In genomic region chr10:5192861-5193490, GRCm38 (mm10) we compare ENCODE assay signal across 16 mouse cellular contexts.
A peak's percentile ranks its signal among the peaks of the same experiment; 100 is the strongest.
DNase-seq lines count a peak whose midpoint lies in the region; ATAC-seq and TF ChIP-seq lines count a peak whose summit lies in the region.
"Had no signal": no experiment of that assay in that cellular context is flagged by ENCODE, and none has a peak within 500 bp of the region (broad histone marks: within the 10 kb centered on the region; RNA-seq: fewer than 3 reads in every experiment).

No protein-coding gene starts in this region.

- WGBS in heart, embryonic 13.5 days = 79% methylated on average over 9 of the region's 9 CpGs
- 72% methylated on average over 9 of the region's 9 CpGs for WGBS in liver, postnatal 0 days (ENCODE audit: insufficient replicate concordance)

- no peak for TF ChIP-seq EP300 in liver, postnatal 0 days (IDR thresholded peaks at IDR 0.05; ENCODE audit: low read depth)

- ATAC-seq in heart, embryonic 13.5 days (ENCODE audit: extremely low read depth, insufficient number of reproducible peaks, low FRiP score, low TSS enrichment) = no peak
- ATAC-seq in liver, postnatal 0 days = no peak
- ATAC-seq: midbrain, embryonic 13.5 days had no signal

- no peak for TF ChIP-seq CTCF in layer of hippocampus, adult 2 months (conservative IDR thresholded peaks at IDR 0.05)
- TF ChIP-seq CTCF in liver, postnatal 0 days (IDR thresholded peaks at IDR 0.05; ENCODE audit: low read depth) = no peak

- intact Hi-C loops in heart, postnatal 36 days (cut with DNase I) = no loop called here

- DNase-seq in heart, postnatal 36 days = no peak
- DNase-seq in layer of hippocampus, adult 2 months (ENCODE audit: low spot score in 2 of 2) = no peak
- DNase-seq in layer of hippocampus, postnatal 14 days (ENCODE audit: low spot score in 2 of 2) = no peak
- peak; percentile 64 for DNase-seq in kidney, adult 9 months
- DNase-seq in liver, postnatal 0 days = no peak
- no peak for DNase-seq in embryo, embryonic 10 days (ENCODE audit: low spot score)
- DNase-seq: adrenal gland, postnatal 25 days; cerebellum, adult 9-10 months; gastrocnemius, postnatal 36 days; spleen, adult 18-20 months; thymus, adult 2 months had no signal

- H3K9me3 ChIP-seq in heart, embryonic 13.5 days = peaks cover 4% of the 10 kb centered on the region; the same call in 1 of the 2 replicates
- no peaks in the 10 kb centered on the region for H3K9me3 ChIP-seq in liver, postnatal 0 days (ENCODE audit: low read length)
- H3K9me3 ChIP-seq: limb, embryonic 13.5 days; lung, embryonic 15.5 days; midbrain, embryonic 13.5 days; stomach, embryonic 15.5 days had no signal

- no peaks in the 10 kb centered on the region for H3K27me3 ChIP-seq in heart, embryonic 13.5 days (replicated peaks)
- H3K27me3 ChIP-seq in liver, postnatal 0 days (ENCODE audit: insufficient read depth, low read length) = no peaks in the 10 kb centered on the region
- H3K27me3 ChIP-seq: limb, embryonic 13.5 days; lung, embryonic 15.5 days; midbrain, embryonic 13.5 days; stomach, embryonic 15.5 days had no signal

- no peak overlapping the region for H3K9ac ChIP-seq in heart, embryonic 13.5 days
- H3K9ac ChIP-seq in liver, postnatal 0 days (replicated peaks) = no peak overlapping the region
- H3K9ac ChIP-seq: limb, embryonic 13.5 days; lung, embryonic 15.5 days; midbrain, embryonic 13.5 days; stomach, embryonic 15.5 days had no signal

- H3K27ac ChIP-seq in heart, embryonic 13.5 days (replicated peaks) = no peak overlapping the region
- peak overlapping the region; percentile 89 for H3K27ac ChIP-seq in layer of hippocampus, adult 2 months
- peak overlapping the region; percentile 49; the same call in 1 of the 2 replicates for H3K27ac ChIP-seq in liver, postnatal 0 days (ENCODE audit: low read depth)
- H3K27ac ChIP-seq: limb, embryonic 13.5 days; lung, embryonic 15.5 days; midbrain, embryonic 13.5 days; stomach, embryonic 15.5 days had no signal

- H3K4me2 ChIP-seq in heart, embryonic 13.5 days = peak overlapping the region; percentile 31
- peak overlapping the region; percentile 27 for H3K4me2 ChIP-seq in liver, postnatal 0 days (ENCODE audit: low read depth, low read length)
- H3K4me2 ChIP-seq: limb, embryonic 13.5 days; lung, embryonic 15.5 days; midbrain, embryonic 13.5 days; stomach, embryonic 15.5 days had no signal

- H3K4me1 ChIP-seq in heart, embryonic 13.5 days = peaks cover 11% of the 10 kb centered on the region
- H3K4me1 ChIP-seq in liver, postnatal 0 days (ENCODE audit: insufficient read depth) = peaks cover 7% of the 10 kb centered on the region

- H3K36me3 ChIP-seq in heart, embryonic 13.5 days = peaks cover 32% of the 10 kb centered on the region
- 0 out of 2 replicates have a peak, but pooled peaks cover 11% of the 10 kb centered on the region for H3K36me3 ChIP-seq in liver, postnatal 0 days (replicated peaks; ENCODE audit: insufficient read depth, low read length)
- H3K36me3 ChIP-seq: lung, embryonic 15.5 days; midbrain, embryonic 13.5 days; stomach, embryonic 15.5 days had no signal

- H3K4me3 ChIP-seq in heart, embryonic 13.5 days = no peak overlapping the region
- peak overlapping the region; percentile 62 for H3K4me3 ChIP-seq in layer of hippocampus, adult 2 months
- H3K4me3 ChIP-seq in liver, postnatal 0 days (ENCODE audit: low read depth, low read length) = no peak overlapping the region
- H3K4me3 ChIP-seq: limb, embryonic 13.5 days; lung, embryonic 15.5 days; midbrain, embryonic 13.5 days; stomach, embryonic 15.5 days had no signal
